Mouse (Mus musculus) thymus, adult 2 months (tissue): ENCODE results near the gene Eps8. TPM values are rescaled to one million over a fixed set of nuclear protein-coding genes. Genes with fewer than 3 reads are reported as not detected.
"Not testable (repeated sequence)": the region's sequence is repeated elsewhere in the genome, so short reads cannot be mapped to it uniquely, and the experiment has no call there.

Experiments used
- DNase-seq: peaks from one replicate; pipeline ENCODE4 v3.0.0; 2021
- H3K27ac ChIP-seq: fragments of 200-500 bp; 2 replicates; pipeline ENCODE4 v1.5.1; 2012; ENCODE audit warnings: low read length, control low read depth; ENCODE audit not compliant: control insufficient read depth, insufficient read depth
- H3K27me3 ChIP-seq: fragments of 200-500 bp; 2 replicates; pipeline ENCODE4 v1.6.1; 2012; ENCODE audit warnings: mild to moderate bottlenecking, low read length, moderate library complexity, mixed read lengths; ENCODE audit not compliant: control insufficient read depth, insufficient read depth
- H3K36me3 ChIP-seq: fragments of 200-500 bp; 2 replicates; pipeline ENCODE4 v1.6.1; 2012; ENCODE audit warnings: mild to moderate bottlenecking, low read length, moderate library complexity; ENCODE audit not compliant: control insufficient read depth, insufficient read depth
- H3K4me1 ChIP-seq: fragments of 200-500 bp; replicated peaks from 2 replicates; pipeline ENCODE4 v1.6.1; 2012; ENCODE audit warnings: low read length; ENCODE audit not compliant: control insufficient read depth, insufficient read depth
- H3K4me3 ChIP-seq: fragments of 200-500 bp; 2 replicates; pipeline ENCODE4 v1.5.1; 2012; ENCODE audit warnings: mild to moderate bottlenecking, low read length, control low read depth, moderate library complexity; ENCODE audit not compliant: control insufficient read depth, insufficient read depth
- CTCF ChIP-seq: fragments of 200-500 bp; IDR thresholded peaks from 2 replicates; pipeline ENCODE4 v1.5.1; 2012; ENCODE audit warnings: mild to moderate bottlenecking, control low read depth, low read length, moderate library complexity, borderline replicate concordance; ENCODE audit not compliant: control insufficient read depth, poor library complexity, insufficient read depth; ENCODE audit errors: extremely low read depth
- POLR2A ChIP-seq: fragments of 200-500 bp; IDR thresholded peaks from 2 replicates; pipeline ENCODE4 v1.6.1; 2012; ENCODE audit warnings: mild to moderate bottlenecking, low read length, control low read depth, moderate library complexity; ENCODE audit not compliant: control insufficient read depth, poor library complexity, insufficient read depth; ENCODE audit errors: extremely low read depth
- WGBS: fragments of 180-500 bp; shearing (Covaris S2); methylation state at CpG from one replicate; pipeline ENCODE4 v1.1.7; 2018; 5-methylcytosine and 5-hydroxymethylcytosine counted together
- polyA plus RNA-seq: library from polyadenylated mRNA; depleted of rRNA; stranded (reverse); fragments of >200 nt; gene quantifications from 2 replicates; pipeline ENCODE4 v1.2.3, GENCODE M21; 2012

Eps8 gene
- polyA plus RNA-seq, 1 experiment = 2.5 TPM

GRCm38 (mm10) chr6:137491659-137492058, 163.0 kb downstream of the Eps8 start:
- WGBS = 2% methylated on average over 2 of the region's 2 CpGs

GRCm38 (mm10) chr6:137490115-137490514, 164.6 kb downstream of the Eps8 start:
- Histone ChIP-seq H3K36me3 (no peaks in the 10 kb centered on the region), H3K4me1 (peaks cover 5% of the 10 kb centered on the region; the same call in 1 of the 2 replicates), H3K4me3 (no peak overlapping the region), H3K27ac (no peak overlapping the region), H3K27me3 (no peaks in the 10 kb centered on the region)
- DNase-seq = no peak
- WGBS = 96% methylated on average over 14 of the region's 14 CpGs
- TF ChIP-seq POLR2A = no peak
- TF ChIP-seq CTCF = no peak

More at GRCm38 (mm10) chr6:137491659-137492058, 163.0 kb downstream of the Eps8 start:
- H3K36me3 ChIP-seq = no peaks in the 10 kb centered on the region
- no peak overlapping the region for H3K27ac ChIP-seq
- no peak for DNase-seq
- no peaks in the 10 kb centered on the region for H3K27me3 ChIP-seq
- H3K4me1 ChIP-seq = peaks cover 5% of the 10 kb centered on the region; the same call in 1 of the 2 replicates
- no peak for TF ChIP-seq POLR2A
- TF ChIP-seq CTCF = no peak
- H3K4me3 ChIP-seq = no peak overlapping the region

- H3K27me3 ChIP-seq = no peaks in the 10 kb centered on the region
- 95% methylated on average over 6 of the region's 6 CpGs for WGBS
- peaks cover 3% of the 10 kb centered on the region; the same call in 1 of the 2 replicates for H3K4me1 ChIP-seq
- H3K27ac ChIP-seq = no peak overlapping the region
- no peak overlapping the region for H3K4me3 ChIP-seq
- TF ChIP-seq CTCF (no peak), POLR2A (no peak)
- no peak for DNase-seq
- no peaks in the 10 kb centered on the region for H3K36me3 ChIP-seq
Measured at GRCm38 (mm10) chr6:137487443-137487842, 167.2 kb downstream of the Eps8 start.

- TF ChIP-seq CTCF (no peak), POLR2A (no peak)
- no peaks in the 10 kb centered on the region for H3K4me1 ChIP-seq
- no peak overlapping the region for H3K4me3 ChIP-seq
- H3K27me3 ChIP-seq = no peaks in the 10 kb centered on the region
- WGBS = 94% methylated on average over 7 of the region's 7 CpGs
- no peak overlapping the region for H3K27ac ChIP-seq
- no peak for DNase-seq
- no peaks in the 10 kb centered on the region for H3K36me3 ChIP-seq
Measured at GRCm38 (mm10) chr6:137482891-137483290, 171.8 kb downstream of the Eps8 start.

DNA sequence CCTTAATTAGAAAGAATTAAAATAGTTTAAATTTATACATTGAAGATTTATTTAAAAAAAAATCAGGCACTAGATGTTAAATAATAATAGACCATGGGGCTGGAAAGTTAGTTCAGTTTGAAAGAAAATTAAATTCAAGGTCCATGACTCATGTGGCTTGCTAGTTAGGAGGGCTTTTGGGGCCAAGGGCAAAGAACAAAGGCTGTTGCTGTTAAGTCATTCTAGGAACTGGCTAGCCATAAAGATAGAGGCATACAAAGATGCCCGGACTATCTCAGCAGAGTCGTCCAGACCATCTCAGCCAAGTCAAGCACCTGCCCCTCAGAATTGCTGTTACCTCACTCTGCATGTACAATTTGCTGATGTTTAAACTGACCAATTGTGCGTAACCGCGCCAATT, 179.0 kb downstream of the Eps8 start:
- not testable (repeated sequence) for H3K36me3 ChIP-seq, DNase-seq, H3K27ac ChIP-seq, H3K4me1 ChIP-seq, H3K4me3 ChIP-seq, H3K27me3 ChIP-seq
- 97% methylated on average over 5 of the region's 5 CpGs for WGBS

- Histone ChIP-seq H3K36me3 (no peaks in the 10 kb centered on the region), H3K4me1 (0 out of 2 replicates have a peak, but pooled peaks cover 2% of the 10 kb centered on the region), H3K27ac (no peak overlapping the region), H3K4me3 (no peak overlapping the region), H3K27me3 (no peaks in the 10 kb centered on the region)
- TF ChIP-seq POLR2A = no peak
- TF ChIP-seq CTCF = no peak
- no peak for DNase-seq
- WGBS = 95% methylated on average over 1 of the region's 1 CpGs
Measured at GRCm38 (mm10) chr6:137473433-137473832, 181.2 kb downstream of the Eps8 start.

DNA sequence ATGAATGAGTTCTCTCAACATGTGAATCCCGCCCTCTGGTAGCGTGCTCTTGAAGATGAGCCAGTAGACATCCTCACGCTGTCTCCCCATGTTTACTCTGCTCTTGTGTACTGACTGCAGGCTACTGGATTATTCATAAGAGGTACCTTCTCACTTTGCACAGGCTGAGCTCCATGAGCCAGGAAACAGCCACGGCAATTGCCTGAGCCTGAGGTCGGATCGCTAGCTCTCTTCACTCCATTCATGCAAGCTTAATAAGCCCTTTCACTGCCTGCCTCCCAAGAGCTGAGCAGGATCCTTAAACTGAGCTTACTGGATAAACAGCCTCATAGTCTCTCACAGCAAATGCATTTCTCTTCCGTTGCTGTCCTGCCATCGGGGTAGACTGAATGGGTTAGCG, 182.5 kb downstream of the Eps8 start:
- WGBS = 95% methylated on average over 9 of the region's 9 CpGs
- TF ChIP-seq CTCF (no peak), POLR2A (no peak)
- no peak for DNase-seq
- Histone ChIP-seq H3K36me3 (no peaks in the 10 kb centered on the region), H3K4me3 (no peak overlapping the region), H3K4me1 (0 out of 2 replicates have a peak, but pooled peaks cover 2% of the 10 kb centered on the region), H3K27me3 (no peaks in the 10 kb centered on the region), H3K27ac (no peak overlapping the region)
